Mouse (Mus musculus): ENCODE measurements around the gene Calb2. TPM values are rescaled to one million over a fixed set of nuclear protein-coding genes. Genes with fewer than 3 reads are reported as not detected.

Calb2 gene
- polyA plus RNA-seq, 2 experiments: not detected

GRCm38 (mm10) chr8:110182735-110183367 lies 14.8 kb upstream of the Calb2 start:
- WGBS (ENCODE audit: insufficient replicate concordance): 67% methylated on average over 11 of the region's 11 CpGs
- no peaks in the 10 kb centered on the region for H3K9me3 ChIP-seq (ENCODE audit: control insufficient read depth, low read length)
- H3K27ac ChIP-seq: no peak overlapping the region
- H3K9ac ChIP-seq (replicated peaks): no peak overlapping the region
- ATAC-seq (ENCODE audit: insufficient read depth) (no peak), DNase-seq (ENCODE audit: low read depth in 3 of 3, low spot score in 3 of 3) (no peak)
- no peak overlapping the region for H3K4me2 ChIP-seq (ENCODE audit: low read depth)
- no peaks in the 10 kb centered on the region for H3K36me3 ChIP-seq (replicated peaks; ENCODE audit: control insufficient read depth, insufficient read depth, low read depth)
- H3K27me3 ChIP-seq (ENCODE audit: control insufficient read depth, insufficient read depth, low read length): no peaks in the 10 kb centered on the region
- no peak for TF ChIP-seq EP300 (IDR thresholded peaks at IDR 0.05; ENCODE audit: low read depth)
- TF ChIP-seq CTCF (IDR thresholded peaks at IDR 0.05; ENCODE audit: low read depth): no peak
- no peak overlapping the region for H3K4me3 ChIP-seq (ENCODE audit: insufficient read depth in 1 of 2, low read depth in 2 of 2, low read length in 2 of 2)
- no peaks in the 10 kb centered on the region for H3K4me1 ChIP-seq (replicated peaks; ENCODE audit: control insufficient read depth in 2 of 2, insufficient read depth in 2 of 2, low read length in 1 of 2)

DNA sequence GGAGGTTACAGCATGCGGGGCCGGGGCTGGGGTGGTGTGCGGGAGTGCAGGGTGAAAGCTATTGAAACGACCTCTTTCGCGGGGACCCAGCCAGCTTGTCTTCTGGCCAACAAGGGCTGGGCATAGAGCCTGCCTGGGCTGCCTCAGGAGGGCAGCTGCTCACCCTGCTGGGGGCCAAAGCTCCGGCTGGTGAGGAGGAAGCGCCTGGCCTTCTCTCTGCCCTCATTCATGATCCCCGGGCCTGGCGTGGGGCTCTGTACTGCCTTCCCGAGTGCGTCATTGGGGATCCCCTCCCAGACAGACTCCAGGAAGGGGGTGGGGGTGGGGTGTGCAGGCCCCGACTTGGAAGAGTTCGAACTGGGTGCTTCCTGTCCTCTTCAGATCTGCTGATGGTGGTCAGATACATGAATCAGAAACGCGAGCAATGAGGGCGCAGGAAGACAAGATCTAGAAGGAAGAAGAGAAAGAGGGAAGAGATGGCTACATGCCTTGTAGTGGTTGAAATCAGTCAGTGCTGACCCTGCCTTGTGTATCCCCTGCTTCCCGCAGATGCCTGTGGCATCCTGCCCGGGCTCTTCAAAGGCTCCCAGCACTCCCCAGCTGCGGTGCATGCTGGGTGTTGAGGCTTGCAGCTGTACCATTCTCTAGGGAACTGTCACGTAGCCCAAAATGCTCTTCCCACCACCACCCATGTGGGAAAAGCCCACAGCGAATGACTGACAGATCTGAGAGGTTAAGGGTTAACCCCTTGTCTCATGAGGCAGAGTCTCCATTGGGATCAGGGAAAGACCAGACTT lies 9.5 kb upstream of the Calb2 start:
- Histone ChIP-seq H3K27me3 (ENCODE audit: control insufficient read depth, insufficient read depth, low read length) (no peaks in the 10 kb centered on the region), H3K36me3 (replicated peaks; ENCODE audit: control insufficient read depth, insufficient read depth, low read depth) (no peaks in the 10 kb centered on the region), H3K27ac (no peak overlapping the region), H3K4me2 (ENCODE audit: low read depth) (no peak overlapping the region), H3K4me3 (ENCODE audit: insufficient read depth in 1 of 2, low read depth in 2 of 2, low read length in 2 of 2) (no peak overlapping the region), H3K4me1 (replicated peaks; ENCODE audit: control insufficient read depth in 2 of 2, insufficient read depth in 2 of 2, low read length in 1 of 2) (no peaks in the 10 kb centered on the region), H3K9ac (replicated peaks) (no peak overlapping the region), H3K9me3 (ENCODE audit: control insufficient read depth, low read length) (no peaks in the 10 kb centered on the region)
- TF ChIP-seq EP300 (IDR thresholded peaks at IDR 0.05; ENCODE audit: low read depth) (no peak), CTCF (IDR thresholded peaks at IDR 0.05; ENCODE audit: low read depth) (no peak)
- DNase-seq (ENCODE audit: low read depth in 3 of 3, low spot score in 3 of 3): no peak
- no peak for ATAC-seq (ENCODE audit: insufficient read depth)
- WGBS (ENCODE audit: insufficient replicate concordance): 13% methylated on average over 22 of the region's 22 CpGs

DNA sequence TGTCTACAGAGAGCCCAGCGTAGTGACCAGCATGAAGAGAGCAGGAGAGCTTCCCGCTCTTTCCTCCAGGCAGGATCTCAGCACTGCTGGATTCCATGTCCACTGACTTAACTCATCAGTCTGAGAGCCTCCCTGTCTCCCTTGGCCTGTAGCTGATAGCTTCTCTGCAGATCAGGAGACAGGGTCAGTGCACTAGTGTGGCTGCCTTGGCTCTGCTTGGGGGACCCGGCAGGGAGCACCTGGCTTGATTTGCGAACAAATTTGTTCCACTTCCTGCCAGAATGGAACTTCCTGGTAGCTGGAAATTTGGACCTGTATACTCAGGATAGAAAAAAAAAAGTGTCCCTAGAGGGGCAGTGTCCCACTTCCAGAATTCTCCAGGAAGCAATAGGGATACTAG lies 6.8 kb upstream of the Calb2 start:
- Histone ChIP-seq H3K4me3 (ENCODE audit: insufficient read depth in 1 of 2, low read depth in 2 of 2, low read length in 2 of 2) (no peak overlapping the region), H3K4me2 (ENCODE audit: low read depth) (no peak overlapping the region), H3K4me1 (replicated peaks; ENCODE audit: control insufficient read depth in 2 of 2, insufficient read depth in 2 of 2, low read length in 1 of 2) (no peaks in the 10 kb centered on the region), H3K27me3 (ENCODE audit: control insufficient read depth, insufficient read depth, low read length) (no peaks in the 10 kb centered on the region), H3K27ac (no peak overlapping the region), H3K9ac (replicated peaks) (no peak overlapping the region), H3K36me3 (replicated peaks; ENCODE audit: control insufficient read depth, insufficient read depth, low read depth) (no peaks in the 10 kb centered on the region), H3K9me3 (ENCODE audit: control insufficient read depth, low read length) (no peaks in the 10 kb centered on the region)
- WGBS (ENCODE audit: insufficient replicate concordance): 69% methylated on average over 4 of the region's 4 CpGs
- DNase-seq (ENCODE audit: low read depth in 3 of 3, low spot score in 3 of 3): no peak
- ATAC-seq (ENCODE audit: insufficient read depth): no peak
- no peak for TF ChIP-seq CTCF (IDR thresholded peaks at IDR 0.05; ENCODE audit: low read depth)
- no peak for TF ChIP-seq EP300 (IDR thresholded peaks at IDR 0.05; ENCODE audit: low read depth)

DNA sequence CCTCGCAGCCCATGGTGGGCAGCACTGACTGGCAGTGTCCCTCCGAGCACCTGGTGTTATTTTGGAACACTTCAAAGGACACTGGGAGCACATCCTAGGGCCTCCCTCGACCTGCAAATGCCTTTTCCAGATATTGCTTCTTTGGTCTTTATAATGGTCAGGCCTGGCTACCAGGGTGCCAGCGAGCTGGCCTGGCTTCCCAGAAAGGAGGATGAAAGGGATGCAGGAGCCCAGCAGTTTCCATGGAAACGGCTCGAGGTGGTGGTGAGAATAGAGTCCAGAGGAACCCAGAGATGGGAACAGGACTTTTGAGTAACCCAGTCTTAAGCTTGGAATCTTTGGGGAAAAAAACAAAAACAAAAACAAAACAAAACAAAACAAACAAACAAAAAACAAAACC lies 4.2 kb upstream of the Calb2 start:
- no peak overlapping the region for H3K27ac ChIP-seq
- no peak overlapping the region for H3K4me3 ChIP-seq (ENCODE audit: insufficient read depth in 1 of 2, low read depth in 2 of 2, low read length in 2 of 2)
- WGBS (ENCODE audit: insufficient replicate concordance): 46% methylated on average over 6 of the region's 6 CpGs
- no peak for TF ChIP-seq CTCF (IDR thresholded peaks at IDR 0.05; ENCODE audit: low read depth)
- TF ChIP-seq EP300 (IDR thresholded peaks at IDR 0.05; ENCODE audit: low read depth): no peak
- DNase-seq (ENCODE audit: low read depth in 3 of 3, low spot score in 3 of 3) (no peak), ATAC-seq (ENCODE audit: insufficient read depth) (no peak)
- no peaks in the 10 kb centered on the region for H3K36me3 ChIP-seq (replicated peaks; ENCODE audit: control insufficient read depth, insufficient read depth, low read depth)
- peaks cover 3% of the 10 kb centered on the region for H3K27me3 ChIP-seq (ENCODE audit: control insufficient read depth, insufficient read depth, low read length)
- H3K4me1 ChIP-seq (replicated peaks; ENCODE audit: control insufficient read depth in 2 of 2, insufficient read depth in 2 of 2, low read length in 1 of 2): no peaks in the 10 kb centered on the region
- no peak overlapping the region for H3K9ac ChIP-seq (replicated peaks)
- H3K9me3 ChIP-seq (ENCODE audit: control insufficient read depth, low read length): no peaks in the 10 kb centered on the region
- no peak overlapping the region for H3K4me2 ChIP-seq (ENCODE audit: low read depth)

DNA sequence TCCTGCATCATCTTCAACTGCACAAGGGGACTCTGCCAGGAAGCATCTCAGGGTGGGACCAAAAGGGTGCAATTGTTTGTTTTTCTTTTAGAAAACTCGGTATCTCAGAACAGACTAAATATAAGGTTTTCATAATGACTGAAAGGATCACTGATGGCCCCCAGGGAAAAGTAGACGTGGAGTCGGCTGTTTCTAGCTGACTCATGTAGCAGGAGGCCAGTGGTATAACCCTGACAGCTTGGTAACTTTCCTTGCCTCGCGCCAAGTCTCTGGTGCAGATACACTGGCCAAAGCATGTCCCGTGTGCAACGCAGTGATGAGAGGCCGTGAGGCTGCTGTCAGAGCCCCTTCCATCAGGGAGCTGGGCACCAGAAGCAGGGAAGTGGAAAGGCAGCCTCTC lies 1.7 kb downstream of the Calb2 start:
- no peak for ATAC-seq (ENCODE audit: insufficient read depth)
- 65% methylated on average over 8 of the region's 8 CpGs for WGBS (ENCODE audit: insufficient replicate concordance)
- TF ChIP-seq CTCF (IDR thresholded peaks at IDR 0.05; ENCODE audit: low read depth) (no peak), EP300 (IDR thresholded peaks at IDR 0.05; ENCODE audit: low read depth) (no peak)

More for the DNA sequence above, 1.7 kb downstream of the Calb2 start:
- no peak for DNase-seq (ENCODE audit: low read depth in 3 of 3, low spot score in 3 of 3)
- H3K4me2 ChIP-seq (ENCODE audit: low read depth): no peak overlapping the region
- no peak overlapping the region for H3K4me3 ChIP-seq (ENCODE audit: insufficient read depth in 1 of 2, low read depth in 2 of 2, low read length in 2 of 2)
- no peaks in the 10 kb centered on the region for H3K36me3 ChIP-seq (replicated peaks; ENCODE audit: control insufficient read depth, insufficient read depth, low read depth)
- H3K4me1 ChIP-seq (replicated peaks; ENCODE audit: control insufficient read depth in 2 of 2, insufficient read depth in 2 of 2, low read length in 1 of 2): no peaks in the 10 kb centered on the region
- H3K9ac ChIP-seq (replicated peaks): no peak overlapping the region
- no peaks in the 10 kb centered on the region for H3K9me3 ChIP-seq (ENCODE audit: control insufficient read depth, low read length)
- no peak overlapping the region for H3K27ac ChIP-seq
- H3K27me3 ChIP-seq (ENCODE audit: control insufficient read depth, insufficient read depth, low read length): peaks cover 3% of the 10 kb centered on the region
